Mouse (Mus musculus): ENCODE measurements at regions not wholly inside any gene's neighbourhood (a gene's known extent, or its start where the extent isn't known, plus 50 kb on each side); places are given as distances from the start of the nearest gene placed in this dataset.

DNA sequence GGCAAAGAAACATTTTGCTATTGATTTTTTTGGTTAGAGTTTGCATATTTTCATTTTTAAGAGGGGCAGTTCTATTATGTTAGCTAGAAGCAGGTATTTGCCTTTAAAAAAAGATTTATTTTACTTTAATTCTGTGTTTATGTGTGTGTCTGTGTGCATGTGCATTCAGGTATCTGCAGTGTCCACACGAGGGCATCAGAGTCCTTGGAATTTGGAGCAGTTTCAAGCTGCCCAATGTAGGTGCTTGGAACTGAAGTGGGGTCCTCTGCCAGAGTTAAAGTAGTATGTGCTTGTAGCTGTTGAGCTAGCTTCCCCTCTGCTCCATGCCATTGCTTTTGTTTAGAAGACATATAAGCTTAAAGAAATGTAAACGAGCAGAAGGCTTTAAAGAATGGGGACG is 89.1 kb downstream of the 9330182O14Rik start:
- no peak for DNase-seq

- no peak for DNase-seq
These were observed 107.6 kb downstream of the 9330182O14Rik start for GRCm38 (mm10) chr15:40241764-40242163.

- no peak for DNase-seq
These were observed 114.8 kb downstream of the 9330182O14Rik start for GRCm38 (mm10) chr15:40248966-40249365.

GRCm38 (mm10) chr15:40259433-40259832 is 125.3 kb downstream of the 9330182O14Rik start:
- DNase-seq = no peak

GRCm38 (mm10) chr15:40279021-40279420 is 144.9 kb downstream of the 9330182O14Rik start:
- no peak for DNase-seq

DNA sequence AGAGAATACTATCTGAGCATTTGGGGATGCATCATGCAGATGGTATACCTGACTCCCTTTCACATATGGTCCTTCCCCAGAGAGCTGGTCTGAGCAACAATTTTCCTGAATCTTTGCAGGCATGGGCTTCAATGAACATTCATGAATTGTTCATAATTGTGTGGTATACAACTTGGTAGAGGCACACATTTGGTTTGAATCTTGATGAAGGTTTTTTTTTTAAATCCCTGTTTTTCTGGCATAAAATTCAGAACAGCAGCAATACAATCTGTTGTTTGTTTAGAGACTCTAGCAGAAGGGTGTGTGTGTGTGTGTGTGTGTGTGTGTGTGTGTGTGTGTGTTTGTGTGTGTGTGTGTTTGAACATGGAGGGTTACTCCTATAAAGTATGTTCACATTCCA is 146.4 kb downstream of the 9330182O14Rik start:
- no peak for DNase-seq

GRCm38 (mm10) chr15:40281078-40281720 is 147.0 kb downstream of the 9330182O14Rik start:
- DNase-seq = no peak

DNA sequence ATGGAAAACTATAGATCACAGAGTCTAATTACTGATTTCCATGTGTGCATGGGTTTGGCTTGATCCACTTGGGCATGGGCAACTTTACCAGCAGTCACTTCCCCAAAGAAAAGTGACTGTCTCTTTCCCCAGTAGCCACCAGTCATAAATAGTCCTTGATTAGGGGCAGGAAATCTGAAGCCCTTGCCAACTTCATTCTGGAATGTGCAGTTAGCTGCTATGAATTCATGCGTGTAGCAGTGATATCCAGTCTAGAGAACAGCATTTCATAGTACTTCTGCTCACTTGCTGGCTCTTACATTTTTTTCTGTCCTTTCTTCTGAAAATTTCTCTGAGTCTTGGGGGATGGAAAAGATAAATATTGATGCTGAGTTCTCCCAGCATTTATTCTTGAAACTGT is 157.4 kb downstream of the 9330182O14Rik start:
- no peak for DNase-seq

GRCm38 (mm10) chr15:40312226-40312625 is 178.1 kb downstream of the 9330182O14Rik start:
- DNase-seq = peak; percentile 40

DNA sequence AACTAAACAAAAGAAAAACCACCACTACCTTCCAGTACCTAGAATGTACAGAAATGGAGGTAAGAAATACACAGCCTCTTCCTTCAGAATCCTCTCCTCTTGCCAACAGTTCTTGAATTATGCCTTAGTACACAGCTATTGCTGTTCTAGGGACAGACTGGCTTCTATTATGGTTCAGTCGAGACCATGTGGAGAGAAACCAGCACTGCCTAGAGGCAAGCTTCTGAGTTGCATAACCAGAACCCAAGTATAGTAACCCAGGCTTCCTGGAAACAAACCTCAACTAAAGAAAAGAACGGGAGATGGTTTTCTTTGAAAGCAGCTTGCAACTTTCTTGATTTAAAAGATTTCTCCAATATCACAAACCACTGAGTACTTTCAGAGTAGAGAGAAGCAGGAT is 205.6 kb downstream of the 9330182O14Rik start:
- DNase-seq = no peak

DNA sequence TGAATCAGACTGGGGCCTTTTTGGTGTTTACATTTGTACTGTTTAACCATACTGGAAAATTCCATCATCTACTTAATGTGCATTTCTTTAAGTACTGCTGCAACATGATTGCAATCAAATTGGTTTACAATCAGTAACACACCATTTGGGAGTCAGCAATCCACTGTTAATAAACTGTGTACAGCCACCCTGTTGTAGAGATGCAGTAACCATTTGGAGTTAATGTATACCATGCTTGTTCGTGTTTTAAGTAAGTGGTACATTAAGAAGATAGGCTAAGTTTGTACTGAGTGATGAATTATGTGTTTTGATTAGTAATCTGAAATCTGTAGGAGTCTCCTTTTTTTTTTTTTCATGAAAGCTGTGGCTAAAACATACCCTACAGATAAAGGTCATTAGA is 206.1 kb downstream of the 9330182O14Rik start:
- DNase-seq = no peak

- no peak for DNase-seq
These were observed 217.3 kb downstream of the 9330182O14Rik start for GRCm38 (mm10) chr15:40351473-40351872.

GRCm38 (mm10) chr15:40354802-40355487 is 220.8 kb downstream of the 9330182O14Rik start:
- DNase-seq = no peak

GRCm38 (mm10) chr15:40356096-40356495 is 221.9 kb downstream of the 9330182O14Rik start:
- DNase-seq = no peak

GRCm38 (mm10) chr15:40358341-40358740 is 224.2 kb downstream of the 9330182O14Rik start:
- no peak for DNase-seq

GRCm38 (mm10) chr15:40361849-40362533 is 227.8 kb downstream of the 9330182O14Rik start:
- DNase-seq = peak; percentile 84

GRCm38 (mm10) chr15:40364221-40364621 is 230.1 kb downstream of the 9330182O14Rik start:
- DNase-seq = no peak

DNA sequence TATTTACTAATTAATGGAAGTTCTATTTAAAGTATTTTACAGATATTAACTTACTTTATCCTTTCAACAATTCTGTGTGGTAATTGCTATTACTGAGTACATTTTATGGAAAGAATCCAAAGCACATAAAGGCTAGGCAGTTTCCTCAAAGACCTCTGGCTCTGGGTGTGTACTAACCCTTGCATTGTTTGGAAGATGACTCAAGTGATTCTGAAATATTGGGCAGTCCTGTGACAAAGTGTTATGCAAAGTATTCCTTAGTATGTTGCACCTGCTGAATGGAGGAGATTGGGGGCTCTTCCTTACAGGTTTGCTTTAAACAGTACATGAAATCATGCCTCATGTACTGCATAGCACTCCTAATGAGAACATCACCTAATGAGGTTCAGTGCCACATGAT is 231.4 kb downstream of the 9330182O14Rik start:
- no peak for DNase-seq

GRCm38 (mm10) chr15:40367026-40367425 is 232.9 kb downstream of the 9330182O14Rik start:
- DNase-seq = no peak

DNA sequence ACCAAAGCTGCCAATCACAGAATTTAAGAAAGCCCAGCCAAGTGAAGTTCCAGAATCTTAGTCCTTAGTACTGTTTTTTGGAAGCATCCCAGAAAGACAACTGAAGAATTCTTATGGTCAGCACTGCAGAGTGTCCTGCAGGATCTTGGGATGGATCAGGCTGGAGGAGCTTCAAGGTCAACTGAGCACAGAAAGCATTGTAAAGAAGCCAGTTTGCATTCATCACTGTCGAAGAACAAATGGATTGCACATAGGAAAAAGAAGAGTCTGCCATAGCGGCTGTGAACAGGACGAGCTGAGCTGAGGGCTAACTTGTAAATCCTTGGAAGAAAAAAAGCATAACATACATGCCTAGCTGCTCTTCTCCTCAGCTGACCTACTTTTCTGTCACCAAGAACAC is 234.6 kb downstream of the 9330182O14Rik start:
- DNase-seq = no peak

DNA sequence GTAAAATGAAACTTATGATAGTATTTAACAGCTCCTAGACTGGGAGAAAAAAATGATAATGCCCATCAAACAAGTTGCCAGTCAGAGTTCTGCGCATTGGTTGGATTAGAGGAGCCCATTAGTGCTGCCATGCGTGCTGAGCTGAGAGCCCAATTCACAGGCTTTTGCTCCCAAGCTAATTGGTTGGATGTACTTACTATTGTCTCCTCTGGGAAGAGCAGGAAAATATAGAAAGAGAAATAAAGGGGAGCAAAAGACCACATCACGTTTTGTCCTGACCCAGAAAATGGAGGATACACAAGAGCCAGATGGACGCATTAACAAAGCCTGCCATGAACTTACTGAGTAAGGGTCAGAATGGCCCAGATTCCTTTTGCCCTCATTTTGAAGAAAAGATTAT is 237.3 kb downstream of the 9330182O14Rik start:
- DNase-seq = no peak

- peak; percentile 37 for DNase-seq
These were observed 252.4 kb downstream of the 9330182O14Rik start for GRCm38 (mm10) chr15:40386526-40386925.

- DNase-seq = no peak
These were observed 253.6 kb downstream of the 9330182O14Rik start for GRCm38 (mm10) chr15:40387746-40388145.

DNA sequence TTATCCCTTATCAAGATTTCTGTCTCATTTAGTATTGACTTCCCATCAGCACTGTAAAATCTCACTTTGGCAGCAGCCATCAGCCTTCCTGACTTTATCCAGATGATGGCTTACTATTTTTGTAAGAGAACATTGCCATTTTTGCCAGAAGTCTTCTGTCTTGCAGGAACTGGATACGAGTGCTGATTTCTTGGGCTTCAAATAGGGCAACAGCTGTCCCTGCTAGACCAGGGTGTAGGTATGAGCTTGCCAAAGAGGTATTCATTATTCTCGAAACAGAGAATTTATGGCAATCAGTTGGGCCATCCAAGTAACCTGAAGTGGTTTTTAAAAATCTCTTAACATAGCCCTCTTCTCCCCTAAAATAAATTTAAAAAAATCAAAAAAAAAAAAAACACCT is 254.6 kb downstream of the 9330182O14Rik start:
- DNase-seq = no peak

Measured in cerebellum, adult 8-10 months (tissue).